Mouse (Mus musculus) liver, embryonic 15.5 days (tissue): ENCODE results near the gene Donson. TPM values are rescaled to one million over a fixed set of nuclear protein-coding genes. Genes with fewer than 3 reads are reported as not detected.

Source experiments
- ATAC-seq: fragments of 200-750 bp; cut with Nextera tagmentation; 2 replicates; pipeline ENCODE4 v1.8.0; 2017; ENCODE audit warnings: moderate number of reproducible peaks, mild to moderate bottlenecking, moderate library complexity; ENCODE audit not compliant: insufficient read depth
- H3K27ac ChIP-seq: fragments of 300-500 bp; sonication (generic); replicated peaks from 2 replicates; pipeline ENCODE4 v1.5.1; 2015; ENCODE audit warnings: mild to moderate bottlenecking, inconsistent platforms
- H3K27me3 ChIP-seq: fragments of 300-500 bp; sonication (generic); 2 replicates; pipeline ENCODE4 v1.6.1; 2015; ENCODE audit warnings: mild to moderate bottlenecking, inconsistent platforms
- H3K36me3 ChIP-seq: fragments of 300-500 bp; sonication (generic); replicated peaks from 2 replicates; pipeline ENCODE4 v1.6.1; 2015; ENCODE audit warnings: moderate library complexity, mild to moderate bottlenecking, inconsistent platforms
- H3K4me1 ChIP-seq: fragments of 300-500 bp; sonication (generic); replicated peaks from 2 replicates; pipeline ENCODE4 v1.6.1; 2015; ENCODE audit warnings: inconsistent platforms
- H3K4me2 ChIP-seq: fragments of 300-500 bp; sonication (generic); 2 replicates; pipeline ENCODE4 v1.6.1; 2015; ENCODE audit warnings: moderate library complexity, mild to moderate bottlenecking, inconsistent platforms
- H3K4me3 ChIP-seq: fragments of 300-500 bp; sonication (generic); replicated peaks from 2 replicates; pipeline ENCODE4 v1.5.1; 2015; ENCODE audit warnings: mild to moderate bottlenecking, inconsistent platforms
- H3K9ac ChIP-seq: fragments of 300-500 bp; sonication (generic); 2 replicates; pipeline ENCODE4 v1.6.1; 2015; ENCODE audit warnings: moderate library complexity, mild to moderate bottlenecking, inconsistent platforms
- H3K9me3 ChIP-seq: fragments of 300-500 bp; sonication (generic); replicated peaks from 2 replicates; pipeline ENCODE4 v1.6.1; 2016; ENCODE audit warnings: inconsistent platforms
- WGBS: fragments of 180-500 bp; shearing (Covaris S2); methylation state at CpG from one replicate; pipeline ENCODE4 v1.1.7; 2015; ENCODE audit warnings: mixed read lengths; ENCODE audit not compliant: insufficient replicate concordance; 5-methylcytosine and 5-hydroxymethylcytosine counted together
- polyA plus RNA-seq: library from polyadenylated mRNA; unstranded; fragments of >200 nt; fragmentation: Nextera tagmentation; extraction: Ambion mirVana; gene quantifications from 2 replicates; pipeline ENCODE4 v1.2.1, GENCODE M21; 2015

Gene Donson
- polyA plus RNA-seq, 1 experiment from 2014 or later, result 32.8 TPM

- no peak for ATAC-seq
- H3K9me3 ChIP-seq, result no peaks in the 10 kb centered on the region
- no peak overlapping the region for H3K9ac ChIP-seq
- H3K4me1 ChIP-seq, result peaks cover 43% of the 10 kb centered on the region
- peak overlapping the region; percentile 4; the same call in 1 of the 2 replicates for H3K4me3 ChIP-seq
- peaks cover 58% of the 10 kb centered on the region for H3K36me3 ChIP-seq
- H3K27ac ChIP-seq, result no peak overlapping the region
- no peaks in the 10 kb centered on the region for H3K27me3 ChIP-seq
- H3K4me2 ChIP-seq, result peak overlapping the region; percentile 95
- 74% methylated on average over 5 of the region's 5 CpGs for WGBS
Observed at GRCm38 (mm10) chr16:91686369-91686768, 2.2 kb downstream of the Donson start.

GRCm38 (mm10) chr16:91685526-91685925 lies 3.0 kb downstream of the Donson start:
- no peak overlapping the region for H3K27ac ChIP-seq
- peaks cover 60% of the 10 kb centered on the region for H3K36me3 ChIP-seq
- H3K4me1 ChIP-seq, result peaks cover 38% of the 10 kb centered on the region
- H3K9ac ChIP-seq, result no peak overlapping the region
- ATAC-seq, result no peak
- 47% methylated on average over 5 of the region's 5 CpGs for WGBS
- no peak overlapping the region for H3K4me3 ChIP-seq
- H3K4me2 ChIP-seq, result peak overlapping the region; percentile 6; the same call in 1 of the 2 replicates
- no peaks in the 10 kb centered on the region for H3K27me3 ChIP-seq
- H3K9me3 ChIP-seq, result no peaks in the 10 kb centered on the region

GRCm38 (mm10) chr16:91680656-91681055 lies 7.9 kb downstream of the Donson start:
- no peak overlapping the region for H3K4me3 ChIP-seq
- H3K9me3 ChIP-seq, result no peaks in the 10 kb centered on the region
- peaks cover 96% of the 10 kb centered on the region for H3K36me3 ChIP-seq
- no peak overlapping the region for H3K9ac ChIP-seq
- no peak overlapping the region for H3K27ac ChIP-seq
- 67% methylated on average over 5 of the region's 5 CpGs for WGBS
- no peak for ATAC-seq
- H3K4me2 ChIP-seq, result no peak overlapping the region
- H3K4me1 ChIP-seq, result peaks cover 8% of the 10 kb centered on the region
- no peaks in the 10 kb centered on the region for H3K27me3 ChIP-seq

DNA sequence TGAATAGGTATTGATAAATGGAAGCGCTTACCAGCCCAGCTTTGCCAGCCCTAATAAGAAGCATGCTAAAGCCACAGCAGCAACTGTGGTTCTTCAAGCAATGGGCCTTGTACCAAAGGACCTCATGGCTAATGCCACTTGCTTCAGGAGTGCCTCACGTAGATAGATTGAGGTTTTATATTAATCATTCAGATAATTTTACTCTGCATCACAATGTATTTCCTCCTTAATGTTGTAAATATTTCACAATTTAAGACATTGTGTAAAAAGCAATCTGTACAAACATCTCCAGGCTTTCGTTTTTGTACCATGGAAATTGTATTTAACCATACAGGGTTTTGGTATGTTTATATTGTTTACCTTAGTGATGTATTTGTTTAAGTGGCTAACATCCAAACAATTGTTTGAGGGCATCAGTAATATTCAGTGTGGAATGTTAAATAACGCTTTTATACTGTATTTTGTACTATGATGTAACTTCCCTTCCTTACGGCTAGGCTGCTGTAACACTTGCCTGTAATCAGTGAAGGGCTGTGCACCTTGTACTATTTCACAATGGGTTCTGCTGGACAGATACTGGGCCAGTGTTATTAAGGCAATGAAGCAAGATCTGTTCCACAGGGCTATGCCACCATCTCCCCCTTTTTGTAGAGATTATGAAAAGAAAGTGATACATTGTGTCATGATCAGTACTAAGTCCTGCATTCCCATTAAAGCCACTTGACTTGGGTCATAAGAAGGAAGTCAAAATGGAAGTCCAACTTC lies 10.2 kb downstream of the Donson start:
- Histone ChIP-seq H3K4me3 (no peak overlapping the region), H3K9ac (no peak overlapping the region), H3K4me1 (0 out of 2 replicates have a peak, but pooled peaks cover 5% of the 10 kb centered on the region), H3K4me2 (no peak overlapping the region), H3K27me3 (no peaks in the 10 kb centered on the region), H3K36me3 (peaks cover 95% of the 10 kb centered on the region), H3K27ac (no peak overlapping the region), H3K9me3 (no peaks in the 10 kb centered on the region)
- 70% methylated on average over 5 of the region's 5 CpGs for WGBS
- peak; percentile 79 for ATAC-seq

GRCm38 (mm10) chr16:91674500-91674899 lies 14.1 kb downstream of the Donson start:
- Histone ChIP-seq H3K27ac (no peak overlapping the region), H3K9ac (no peak overlapping the region), H3K27me3 (no peaks in the 10 kb centered on the region), H3K9me3 (no peaks in the 10 kb centered on the region), H3K4me1 (0 out of 2 replicates have a peak, but pooled peaks cover 2% of the 10 kb centered on the region), H3K36me3 (peaks cover 93% of the 10 kb centered on the region), H3K4me3 (no peak overlapping the region), H3K4me2 (no peak overlapping the region)
- no peak for ATAC-seq
- WGBS, result 89% methylated on average over 4 of the region's 4 CpGs

- Histone ChIP-seq H3K4me3 (no peak overlapping the region), H3K4me2 (no peak overlapping the region), H3K9me3 (no peaks in the 10 kb centered on the region), H3K9ac (no peak overlapping the region), H3K4me1 (no peaks in the 10 kb centered on the region), H3K27me3 (no peaks in the 10 kb centered on the region), H3K27ac (no peak overlapping the region), H3K36me3 (peaks cover 94% of the 10 kb centered on the region)
- ATAC-seq, result no peak
- 92% methylated on average over 3 of the region's 3 CpGs for WGBS
Observed at GRCm38 (mm10) chr16:91663795-91664194, 24.8 kb downstream of the Donson start.

DNA sequence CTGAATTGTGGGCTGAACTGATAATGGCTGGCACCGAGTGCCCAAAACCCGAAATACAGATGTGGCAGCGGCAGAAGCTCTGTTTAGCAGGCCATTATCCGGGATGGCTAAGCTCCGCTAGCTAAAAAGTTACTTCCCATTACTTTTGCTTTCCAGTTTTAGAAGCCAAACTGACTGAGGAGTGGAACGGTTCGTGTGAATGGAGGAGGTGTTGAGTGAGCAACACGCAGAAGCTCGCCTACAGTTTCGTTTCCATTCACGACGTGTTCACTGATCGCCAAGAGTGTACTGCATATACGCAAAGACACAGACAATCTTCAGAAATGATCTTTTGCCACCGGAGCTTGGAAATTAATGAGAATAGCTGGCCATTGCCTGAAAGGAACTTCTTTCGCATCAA lies 26.2 kb downstream of the Donson start:
- 93% methylated on average over 16 of the region's 16 CpGs for WGBS
- no peak for ATAC-seq
- peaks cover 97% of the 10 kb centered on the region for H3K36me3 ChIP-seq
- no peaks in the 10 kb centered on the region for H3K9me3 ChIP-seq
- no peaks in the 10 kb centered on the region for H3K27me3 ChIP-seq
- H3K27ac ChIP-seq, result no peak overlapping the region
- H3K4me3 ChIP-seq, result no peak overlapping the region
- no peaks in the 10 kb centered on the region for H3K4me1 ChIP-seq
- no peak overlapping the region for H3K9ac ChIP-seq
- H3K4me2 ChIP-seq, result no peak overlapping the region

DNA sequence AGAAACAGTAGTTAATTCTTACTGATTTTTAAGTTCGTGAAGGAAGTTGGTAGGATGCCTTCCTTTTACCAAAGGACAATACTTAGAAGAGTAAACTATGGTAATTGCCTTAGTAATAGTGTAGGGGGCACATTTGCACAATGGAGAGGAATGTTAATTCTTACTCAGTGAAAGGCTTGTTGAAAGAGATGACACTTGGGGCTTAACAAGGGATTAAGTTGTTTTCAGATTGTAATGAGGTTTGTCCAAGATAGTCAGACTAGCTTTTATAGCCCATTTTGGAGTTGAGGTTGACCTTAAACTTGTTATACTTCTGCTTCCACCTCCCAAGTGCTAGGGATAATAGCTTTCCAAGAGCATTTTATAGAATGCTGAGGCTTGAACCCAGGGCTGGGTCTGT lies 27.2 kb downstream of the Donson start:
- H3K9ac ChIP-seq, result no peak overlapping the region
- no peaks in the 10 kb centered on the region for H3K9me3 ChIP-seq
- H3K27ac ChIP-seq, result no peak overlapping the region
- 84% methylated on average over 1 of the region's 1 CpGs for WGBS
- no peaks in the 10 kb centered on the region for H3K27me3 ChIP-seq
- ATAC-seq, result no peak
- H3K4me2 ChIP-seq, result no peak overlapping the region
- H3K4me1 ChIP-seq, result no peaks in the 10 kb centered on the region
- peaks cover 97% of the 10 kb centered on the region for H3K36me3 ChIP-seq
- no peak overlapping the region for H3K4me3 ChIP-seq

DNA sequence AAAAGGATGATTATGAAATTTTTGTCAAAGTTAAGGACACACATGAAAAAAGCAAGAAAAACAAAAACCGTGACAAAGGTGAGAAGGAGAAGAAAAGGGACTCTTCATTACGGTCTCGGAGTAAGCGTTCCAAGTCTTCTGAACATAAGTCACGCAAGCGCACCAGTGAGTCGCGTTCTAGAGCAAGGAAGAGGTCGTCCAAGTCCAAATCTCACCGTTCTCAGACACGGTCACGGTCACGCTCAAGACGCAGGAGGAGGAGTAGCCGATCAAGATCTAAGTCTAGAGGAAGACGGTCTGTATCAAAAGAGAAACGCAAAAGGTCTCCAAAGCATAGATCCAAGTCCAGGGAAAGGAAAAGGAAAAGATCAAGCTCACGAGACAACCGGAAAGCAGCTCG lies 28.8 kb downstream of the Donson start:
- Histone ChIP-seq H3K4me1 (no peaks in the 10 kb centered on the region), H3K27me3 (no peaks in the 10 kb centered on the region), H3K27ac (no peak overlapping the region), H3K9me3 (no peaks in the 10 kb centered on the region), H3K9ac (no peak overlapping the region), H3K4me2 (no peak overlapping the region), H3K36me3 (peaks cover 97% of the 10 kb centered on the region), H3K4me3 (no peak overlapping the region)
- no peak for ATAC-seq
- WGBS, result 94% methylated on average over 20 of the region's 20 CpGs

DNA sequence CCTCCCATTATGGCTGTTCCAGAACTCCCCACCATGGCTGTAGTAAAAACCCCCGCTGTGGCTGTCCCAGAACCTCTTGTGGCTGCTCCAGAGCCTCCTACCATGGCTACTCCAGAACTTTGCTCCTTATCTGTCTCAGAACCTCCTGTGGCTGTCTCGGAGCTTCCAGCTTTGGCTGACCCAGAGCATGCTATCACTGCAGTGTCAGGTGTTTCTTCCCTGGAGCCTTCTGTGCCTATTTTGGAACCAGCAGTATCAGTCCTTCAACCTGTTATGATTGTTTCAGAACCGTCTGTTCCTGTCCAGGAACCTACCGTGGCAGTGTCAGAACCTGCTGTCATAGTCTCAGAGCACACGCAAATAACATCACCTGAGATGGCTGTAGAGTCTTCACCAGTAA lies 30.1 kb downstream of the Donson start:
- ATAC-seq, result 0 out of 2 replicates have a peak, but pooled peaks have one; percentile 11
- H3K36me3 ChIP-seq, result peaks cover 96% of the 10 kb centered on the region
- 95% methylated on average over 5 of the region's 5 CpGs for WGBS
- no peaks in the 10 kb centered on the region for H3K9me3 ChIP-seq
- no peaks in the 10 kb centered on the region for H3K27me3 ChIP-seq
- H3K9ac ChIP-seq, result no peak overlapping the region
- no peak overlapping the region for H3K4me3 ChIP-seq
- no peak overlapping the region for H3K27ac ChIP-seq
- H3K4me2 ChIP-seq, result no peak overlapping the region
- 0 out of 2 replicates have a peak, but pooled peaks cover under 1% of the 10 kb centered on the region for H3K4me1 ChIP-seq

GRCm38 (mm10) chr16:91657285-91657684 lies 31.3 kb downstream of the Donson start:
- Histone ChIP-seq H3K4me1 (peaks cover 6% of the 10 kb centered on the region; the same call in 1 of the 2 replicates), H3K9ac (no peak overlapping the region), H3K4me3 (no peak overlapping the region), H3K4me2 (no peak overlapping the region), H3K27me3 (no peaks in the 10 kb centered on the region), H3K27ac (no peak overlapping the region), H3K9me3 (no peaks in the 10 kb centered on the region), H3K36me3 (peaks cover 92% of the 10 kb centered on the region)
- WGBS, result 96% methylated on average over 17 of the region's 17 CpGs
- ATAC-seq, result peak; percentile 19; the same call in 1 of the 2 replicates
